Mouse (Mus musculus): Measurements from ENCODE around the gene Ciapin1. TPM values are rescaled to one million over a fixed set of nuclear protein-coding genes. Genes with fewer than 3 reads are reported as not detected.

Gene Ciapin1
- total RNA-seq, 2 experiments from 2014 or later = 84.1 to 89.3 TPM

DNA sequence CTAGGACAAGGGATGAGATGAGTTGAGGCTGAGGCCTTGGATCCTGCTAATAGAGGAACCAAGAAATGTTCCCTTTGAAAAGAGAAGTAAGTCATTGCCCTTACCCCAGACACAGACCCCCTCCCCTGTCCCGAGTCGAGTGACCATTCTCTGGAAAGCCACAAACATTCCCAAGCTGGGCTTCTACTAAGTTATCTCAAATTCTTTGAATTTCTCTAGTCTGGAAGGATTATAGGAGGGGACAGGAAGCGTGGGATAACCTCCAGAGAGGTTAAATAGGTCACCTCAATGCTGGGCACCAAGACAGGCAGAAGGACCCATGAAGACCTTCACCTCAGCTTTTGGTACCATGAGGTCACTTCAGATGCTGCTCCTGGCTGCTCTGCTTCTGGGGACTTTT, 28.0 kb downstream of the Ciapin1 start, which contains the start of gene Ccl17:
TSS of gene Ccl17 (plus strand) at position 301 of the 400 bp plus-strand sequence.
- DNase-seq (ENCODE audit: low spot score in 2 of 2) = no peak

DNA sequence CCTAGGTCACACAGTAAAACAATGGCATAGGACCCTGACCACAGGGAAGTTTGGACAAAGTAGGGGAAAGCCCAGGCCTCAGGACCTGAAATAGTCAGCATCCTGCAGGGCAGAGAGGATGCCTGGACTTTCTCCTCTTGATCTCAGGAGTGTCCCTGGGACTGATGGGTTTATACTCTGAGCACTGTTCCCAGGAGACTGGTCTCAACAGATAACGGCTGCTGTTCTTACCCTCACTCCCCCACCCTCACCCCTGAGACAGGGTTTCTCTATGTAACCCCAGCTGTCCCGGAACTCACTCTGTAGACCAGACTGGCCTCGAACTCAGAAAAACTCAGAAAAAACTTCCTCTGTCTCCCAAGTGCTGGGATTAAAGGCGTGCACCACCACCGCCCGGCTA, 29.8 kb downstream of the Ciapin1 start:
- no peak for DNase-seq (ENCODE audit: low spot score in 2 of 2)

DNA sequence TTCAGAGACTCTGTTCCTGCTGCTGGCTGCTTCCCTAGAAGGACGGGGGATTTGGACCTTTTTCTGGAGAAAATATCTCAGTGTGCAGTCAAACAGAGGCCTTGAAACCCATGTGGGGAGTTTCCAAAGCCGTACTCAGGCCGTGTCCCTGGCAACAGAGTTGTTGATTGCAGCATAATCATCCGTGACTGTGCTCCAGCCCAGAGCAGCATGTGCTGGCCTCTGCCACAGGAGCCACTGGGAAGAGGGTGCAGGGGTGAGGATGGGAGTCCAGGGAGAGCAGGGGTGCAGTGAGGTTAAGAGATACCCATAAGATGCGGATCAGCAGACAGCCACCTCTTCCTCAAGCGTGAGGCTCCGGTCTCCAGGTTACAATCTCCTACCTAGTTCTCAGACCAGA, 30.7 kb downstream of the Ciapin1 start:
- DNase-seq (ENCODE audit: low spot score in 2 of 2) = no peak

- no peak for DNase-seq (ENCODE audit: low spot score in 2 of 2)
These were observed 32.3 kb downstream of the Ciapin1 start for GRCm38 (mm10) chr8:94805811-94806210.

- DNase-seq (ENCODE audit: low spot score in 2 of 2) = no peak
These were observed 33.4 kb downstream of the Ciapin1 start for GRCm38 (mm10) chr8:94804546-94805340.

DNA sequence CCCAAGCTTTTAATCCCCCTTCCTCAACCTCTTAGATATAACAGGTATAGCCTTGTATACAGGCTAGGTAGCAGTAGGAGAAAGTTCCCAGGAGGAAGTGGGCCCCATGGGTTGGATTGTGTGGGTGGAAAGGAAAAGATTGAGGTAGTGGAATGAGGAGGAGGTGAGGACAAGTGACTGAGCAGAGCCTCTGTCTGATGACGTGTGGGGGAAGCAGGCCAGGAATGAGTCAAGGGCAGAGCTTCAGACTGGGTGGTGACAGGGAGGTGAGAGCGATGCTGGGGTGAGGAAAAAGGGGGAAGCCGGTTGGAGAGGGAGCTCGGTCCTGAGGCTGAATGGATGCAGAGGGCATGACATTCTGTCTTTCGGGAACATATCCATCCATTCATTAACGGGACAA, 34.6 kb downstream of the Ciapin1 start:
- DNase-seq (ENCODE audit: low spot score in 2 of 2) = no peak

DNA sequence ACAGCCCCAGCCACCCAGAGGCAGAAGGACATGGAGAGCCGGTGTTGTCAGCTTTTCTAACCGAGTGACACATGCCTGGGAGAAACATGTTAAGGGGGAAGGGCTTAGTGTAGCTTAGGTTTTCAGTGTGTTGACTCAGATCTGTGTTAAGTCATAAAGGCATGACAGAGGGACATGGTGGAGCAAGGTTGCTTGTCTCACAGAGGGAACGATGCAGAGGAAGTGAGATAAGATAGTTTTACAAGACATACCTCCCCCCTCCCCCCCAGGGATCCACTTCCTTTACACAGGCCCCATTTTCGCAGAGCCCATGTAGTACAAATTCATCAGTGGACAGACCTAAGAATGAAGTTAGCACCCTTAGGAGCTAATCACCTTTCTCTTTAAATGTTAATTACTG, 35.8 kb downstream of the Ciapin1 start:
- DNase-seq (ENCODE audit: low spot score in 2 of 2) = no peak

DNA sequence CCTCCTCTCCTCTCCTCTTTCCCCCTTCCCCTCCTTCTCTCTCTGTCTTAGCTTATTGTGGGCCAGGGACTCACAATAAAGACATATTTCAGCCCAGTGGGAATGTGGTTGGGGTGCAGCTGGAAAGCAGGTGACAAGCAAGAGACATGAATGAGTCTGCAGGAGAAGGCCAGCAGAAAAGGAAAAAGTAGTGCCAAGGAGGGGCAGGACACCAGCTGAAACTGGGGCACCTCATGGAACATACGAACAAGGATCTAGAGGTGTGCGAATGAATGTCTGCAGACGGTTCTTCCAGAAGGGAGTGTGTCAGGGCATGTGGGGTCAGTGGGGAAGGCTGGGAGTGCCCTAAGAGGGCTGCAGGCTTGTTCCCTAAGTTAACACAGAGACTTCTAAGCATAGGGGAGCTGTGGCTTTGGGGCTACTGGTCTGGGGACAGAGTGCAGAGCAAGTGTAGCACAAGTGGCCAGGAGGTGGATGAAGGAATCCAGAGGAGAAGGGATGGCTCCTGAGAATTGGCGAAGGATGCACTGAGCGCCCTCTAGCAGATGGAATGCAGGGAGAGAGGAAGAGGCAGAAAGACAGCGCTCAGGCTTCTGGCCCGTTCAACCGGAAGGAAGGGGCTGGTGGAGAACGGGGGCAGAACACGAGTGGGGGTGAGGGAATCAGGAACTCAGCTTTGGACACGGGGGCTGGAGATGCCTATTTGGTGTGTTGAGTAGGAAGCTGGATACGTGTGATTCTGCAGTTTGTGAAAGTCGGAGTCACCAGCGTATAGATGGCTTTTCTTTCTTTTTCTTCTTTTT, 36.7 kb downstream of the Ciapin1 start:
- no peak for DNase-seq (ENCODE audit: low spot score in 2 of 2)

GRCm38 (mm10) chr8:94800278-94800968, 37.7 kb downstream of the Ciapin1 start:
- DNase-seq (ENCODE audit: low spot score in 2 of 2) = no peak

DNA sequence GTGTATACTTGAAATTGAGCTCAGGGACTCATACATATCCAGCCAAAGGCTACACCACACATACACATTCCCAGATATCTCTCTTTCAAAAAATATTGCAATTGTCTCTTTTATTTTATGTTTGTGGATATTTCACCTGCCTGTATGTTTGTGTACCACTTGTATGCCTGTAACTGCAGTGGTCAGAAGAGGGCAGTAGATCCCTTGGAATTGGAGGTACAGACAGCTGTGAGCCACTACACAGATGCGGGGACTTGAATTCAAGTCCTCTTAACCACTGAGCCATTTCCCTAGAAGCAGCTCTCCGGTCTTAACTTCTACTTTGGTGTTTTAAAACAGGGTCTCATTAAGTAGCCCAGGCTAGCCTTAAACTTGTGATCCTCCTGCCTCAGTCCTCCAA, 43.4 kb downstream of the Ciapin1 start:
- DNase-seq (ENCODE audit: low spot score in 2 of 2) = no peak

DNA sequence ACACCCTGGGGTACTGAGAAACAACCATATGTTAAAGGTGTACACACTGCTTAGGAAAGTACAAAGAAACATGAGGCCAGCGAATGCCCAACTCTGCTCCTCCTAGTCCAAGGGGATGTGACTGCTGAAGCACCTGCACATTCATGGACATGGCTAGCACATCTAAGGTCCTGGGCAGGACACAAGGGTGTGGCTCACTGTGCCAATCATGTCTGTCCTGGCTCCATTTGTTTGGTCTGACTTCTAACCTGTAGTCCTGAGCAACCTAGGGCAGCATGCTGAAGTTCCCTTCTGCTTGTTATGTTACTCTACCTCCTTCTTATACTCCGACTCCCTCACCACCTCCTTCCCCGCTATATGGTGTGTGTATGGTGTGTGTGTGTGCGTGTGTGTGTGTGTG, 43.8 kb downstream of the Ciapin1 start:
- DNase-seq (ENCODE audit: low spot score in 2 of 2) = no peak

GRCm38 (mm10) chr8:94789256-94789955, 48.8 kb downstream of the Ciapin1 start:
- no peak for DNase-seq (ENCODE audit: low spot score in 2 of 2)

- DNase-seq (ENCODE audit: low spot score in 2 of 2) = no peak
These were observed 50.3 kb downstream of the Ciapin1 start for GRCm38 (mm10) chr8:94787524-94788501.

DNA sequence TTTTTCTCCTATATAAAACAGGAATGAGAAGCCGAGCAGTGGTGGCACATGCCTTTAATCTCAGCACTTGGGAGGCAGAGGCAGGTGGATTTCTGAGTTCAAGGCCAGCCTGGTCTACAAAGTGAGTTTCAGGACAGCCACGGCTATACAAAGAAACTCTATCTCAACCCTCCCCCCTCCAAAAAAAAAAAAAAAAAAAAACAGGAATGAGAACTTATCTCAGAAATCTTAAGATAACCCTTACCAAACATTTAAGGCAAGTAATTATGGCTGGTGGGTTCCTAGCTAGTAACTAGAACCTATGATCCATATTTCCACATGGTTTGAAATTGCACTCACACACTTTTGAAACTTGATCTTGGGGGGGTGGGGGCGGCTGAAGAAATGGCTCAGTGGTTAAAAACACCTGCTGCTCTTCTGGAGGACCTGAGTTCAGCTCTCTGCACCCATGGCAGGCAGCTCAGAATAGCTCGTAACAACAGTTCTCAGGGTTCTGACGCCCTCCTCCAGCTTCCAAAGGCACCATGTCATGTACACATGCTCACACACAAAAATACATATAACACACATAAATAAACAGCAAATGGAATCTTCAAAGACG, 52.1 kb downstream of the Ciapin1 start:
- no peak for DNase-seq (ENCODE audit: low spot score in 2 of 2)

DNA sequence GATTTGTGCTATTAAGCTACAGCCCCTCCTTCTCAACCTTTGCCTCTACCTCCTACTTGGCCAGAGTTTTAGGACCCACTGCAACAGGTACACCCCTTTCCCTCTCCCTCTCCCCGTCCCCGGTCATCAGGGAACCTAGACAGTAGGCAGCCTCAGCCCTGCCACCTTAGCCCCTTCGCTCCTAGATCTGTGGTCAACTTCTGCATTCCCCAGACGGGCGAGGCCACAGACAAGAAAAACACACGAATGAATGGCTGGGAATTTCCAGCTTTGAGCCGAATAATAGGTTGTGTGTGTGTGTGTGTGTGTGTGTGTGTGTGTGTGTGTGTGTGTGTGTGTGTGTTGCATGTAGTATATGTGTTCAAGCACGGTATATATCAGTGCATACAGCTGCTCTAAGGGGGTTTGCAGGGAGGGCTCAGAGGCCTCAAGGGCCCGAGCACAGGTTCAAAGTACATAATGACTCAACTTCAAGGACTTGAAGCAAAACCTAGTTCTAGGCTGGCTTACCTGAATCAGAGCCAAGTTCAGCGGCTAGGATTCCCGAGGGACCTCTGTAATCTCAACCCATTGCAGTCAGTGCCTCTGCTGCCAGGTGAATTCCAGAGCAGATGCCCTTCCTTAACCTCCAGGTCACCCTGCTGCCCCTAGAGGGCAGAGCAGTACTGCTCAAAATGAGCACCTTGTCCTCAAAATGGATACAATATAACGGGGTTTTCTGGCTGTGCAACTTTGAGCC, 52.7 kb downstream of the Ciapin1 start:
- DNase-seq (ENCODE audit: low spot score in 2 of 2) = no peak

DNA sequence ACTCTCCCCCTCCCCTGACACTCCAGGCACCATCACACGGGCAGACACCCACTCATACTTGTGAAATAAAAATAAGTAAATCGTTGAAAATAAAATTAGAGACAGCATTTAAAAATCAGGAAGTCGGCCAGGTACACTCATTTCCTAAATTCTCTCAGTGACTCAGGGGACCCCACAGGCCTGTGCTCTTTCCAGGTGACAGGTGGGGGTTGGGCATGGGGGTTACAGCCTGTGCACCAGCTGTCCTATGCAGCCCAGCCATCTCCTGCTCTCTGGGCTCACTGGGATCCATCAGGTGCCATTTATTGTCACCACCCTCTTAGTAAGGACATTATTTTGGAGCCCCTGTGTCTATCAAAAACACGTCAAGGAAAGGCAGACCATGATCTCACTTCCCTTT, 54.3 kb downstream of the Ciapin1 start:
- no peak for DNase-seq (ENCODE audit: low spot score in 2 of 2)

- DNase-seq (ENCODE audit: low spot score in 2 of 2) = no peak
These were observed 56.3 kb downstream of the Ciapin1 start for GRCm38 (mm10) chr8:94781838-94782235.

DNA sequence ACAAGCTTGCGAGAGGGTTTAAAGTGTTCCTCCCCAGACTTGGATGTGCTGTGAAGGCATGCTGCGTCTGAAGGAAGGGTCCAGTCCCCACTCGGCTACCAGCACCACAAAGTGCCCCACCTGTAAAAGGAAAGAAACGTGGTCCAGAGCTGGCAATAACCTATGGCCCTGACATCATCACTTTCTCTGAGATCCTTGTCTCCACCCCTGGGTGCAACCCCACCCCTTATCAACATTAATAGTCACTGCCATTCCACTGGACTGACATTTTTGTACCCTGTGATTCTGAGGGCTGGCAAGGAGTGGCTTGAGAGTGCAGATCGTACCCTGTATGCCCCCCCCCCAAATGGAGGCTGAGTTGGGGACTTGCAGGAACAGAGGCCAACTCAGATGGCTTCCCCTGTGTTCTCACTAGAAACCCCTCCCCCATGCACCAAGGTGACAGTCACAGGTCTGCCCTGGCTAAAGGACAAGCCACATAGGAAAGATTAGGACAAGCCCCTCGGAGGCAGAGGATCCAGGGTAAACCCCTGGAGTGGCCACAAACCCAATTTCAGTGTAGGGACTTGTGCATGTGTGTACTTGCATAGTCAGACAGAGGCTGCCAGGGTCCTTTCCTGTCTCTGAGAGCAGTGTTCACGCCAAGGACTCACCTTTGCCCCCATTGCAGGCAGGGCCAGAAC, 56.9 kb downstream of the Ciapin1 start:
- DNase-seq (ENCODE audit: low spot score in 2 of 2) = no peak

Data from adrenal gland, postnatal 4 days (tissue).